Mouse (Mus musculus) A20 (cell line): ENCODE results near the gene Nectin1.
A peak's percentile ranks its signal among the peaks of the same experiment; 100 is the strongest.

ENCODE experiments used
- DNase-seq: peaks from one replicate; pipeline ENCODE4 v3.0.0-alpha.2; 2011; ENCODE audit warnings: low read depth, low spot score

Gene Nectin1

GRCm38 (mm10) chr9:43801911-43802310, 58.1 kb downstream of the Nectin1 start:
- peak; percentile 31 for DNase-seq

- DNase-seq: no peak
Measured at GRCm38 (mm10) chr9:43807565-43807964, 63.8 kb downstream of the Nectin1 start.

- DNase-seq: no peak
Measured at GRCm38 (mm10) chr9:43808099-43808498, 64.3 kb downstream of the Nectin1 start.

GRCm38 (mm10) chr9:43808546-43808945, 64.8 kb downstream of the Nectin1 start:
- no peak for DNase-seq

GRCm38 (mm10) chr9:43813156-43813555, 69.4 kb downstream of the Nectin1 start:
- DNase-seq: no peak

- no peak for DNase-seq
Measured at GRCm38 (mm10) chr9:43822206-43822605, 78.4 kb downstream of the Nectin1 start.

- no peak for DNase-seq
Measured at GRCm38 (mm10) chr9:43825178-43825577, 81.4 kb downstream of the Nectin1 start.

GRCm38 (mm10) chr9:43826558-43827253, 82.9 kb downstream of the Nectin1 start:
- no peak for DNase-seq

GRCm38 (mm10) chr9:43827593-43827992, 83.8 kb downstream of the Nectin1 start:
- peak; percentile 47 for DNase-seq

- DNase-seq: no peak
Measured at GRCm38 (mm10) chr9:43828960-43829359, 85.2 kb downstream of the Nectin1 start.

- DNase-seq: no peak
Measured at GRCm38 (mm10) chr9:43833232-43833631, 89.4 kb downstream of the Nectin1 start.

- no peak for DNase-seq
Measured at GRCm38 (mm10) chr9:43834283-43834682, 90.5 kb downstream of the Nectin1 start.

- DNase-seq: no peak
Measured at GRCm38 (mm10) chr9:43838561-43838960, 94.8 kb downstream of the Nectin1 start.

- DNase-seq: no peak
Measured at GRCm38 (mm10) chr9:43842921-43843577, 99.3 kb downstream of the Nectin1 start.

GRCm38 (mm10) chr9:43843711-43844127, 99.9 kb downstream of the Nectin1 start:
- DNase-seq: no peak

- peak; percentile 18 for DNase-seq
Measured at GRCm38 (mm10) chr9:43845660-43846455, 102.1 kb downstream of the Nectin1 start.

GRCm38 (mm10) chr9:43847861-43848260, 104.1 kb downstream of the Nectin1 start:
- DNase-seq: no peak

- DNase-seq: no peak
Measured at GRCm38 (mm10) chr9:43850281-43850680, 106.5 kb downstream of the Nectin1 start.

GRCm38 (mm10) chr9:43851154-43851553, 107.4 kb downstream of the Nectin1 start:
- no peak for DNase-seq

GRCm38 (mm10) chr9:43855887-43856286, 112.1 kb downstream of the Nectin1 start:
- DNase-seq: no peak
